Mouse (Mus musculus) heart, embryonic 10.5 days (tissue): ENCODE data around the gene Aloxe3. TPM values are rescaled to one million over a fixed set of nuclear protein-coding genes. Genes with fewer than 3 reads are reported as not detected.

Experiments
- DNase-seq: peaks from one replicate; pipeline ENCODE4 v3.0.0-alpha.2; 2017; ENCODE audit warnings: low spot score
- H3K27ac ChIP-seq: fragments of 300-500 bp; sonication (generic); 2 replicates; pipeline ENCODE4 v1.5.1; 2016; ENCODE audit warnings: mild to moderate bottlenecking
- H3K27me3 ChIP-seq: fragments of 300-500 bp; sonication (generic); 2 replicates; pipeline ENCODE4 v1.6.1; 2016; ENCODE audit warnings: mild to moderate bottlenecking; ENCODE audit not compliant: poor library complexity, insufficient read depth, severe bottlenecking
- H3K36me3 ChIP-seq: fragments of 300-500 bp; sonication (generic); 2 replicates; pipeline ENCODE4 v1.6.1; 2016; ENCODE audit warnings: mild to moderate bottlenecking, moderate library complexity
- H3K4me1 ChIP-seq: fragments of 300-500 bp; sonication (generic); 2 replicates; pipeline ENCODE4 v1.6.1; 2016; ENCODE audit warnings: mild to moderate bottlenecking
- H3K4me3 ChIP-seq: fragments of 300-500 bp; sonication (generic); 2 replicates; pipeline ENCODE4 v1.5.1; 2016; ENCODE audit warnings: mild to moderate bottlenecking, moderate library complexity
- H3K9me3 ChIP-seq: fragments of 300-500 bp; sonication (generic); 2 replicates; pipeline ENCODE4 v1.6.1; 2016; ENCODE audit warnings: mild to moderate bottlenecking, moderate library complexity
- WGBS: fragments of 180-500 bp; shearing (Covaris S2); methylation state at CpG from one replicate; pipeline ENCODE4 v1.1.7; 2016; 5-methylcytosine and 5-hydroxymethylcytosine counted together
- polyA plus RNA-seq: library from polyadenylated mRNA; unstranded; fragments of >200 nt; fragmentation: Nextera tagmentation; extraction: Ambion mirVana; gene quantifications from 2 replicates; pipeline ENCODE4 v1.2.1, GENCODE M21; 2016

Aloxe3 gene
- polyA plus RNA-seq, 1 experiment from 2014 or later = 0.25 TPM

DNA sequence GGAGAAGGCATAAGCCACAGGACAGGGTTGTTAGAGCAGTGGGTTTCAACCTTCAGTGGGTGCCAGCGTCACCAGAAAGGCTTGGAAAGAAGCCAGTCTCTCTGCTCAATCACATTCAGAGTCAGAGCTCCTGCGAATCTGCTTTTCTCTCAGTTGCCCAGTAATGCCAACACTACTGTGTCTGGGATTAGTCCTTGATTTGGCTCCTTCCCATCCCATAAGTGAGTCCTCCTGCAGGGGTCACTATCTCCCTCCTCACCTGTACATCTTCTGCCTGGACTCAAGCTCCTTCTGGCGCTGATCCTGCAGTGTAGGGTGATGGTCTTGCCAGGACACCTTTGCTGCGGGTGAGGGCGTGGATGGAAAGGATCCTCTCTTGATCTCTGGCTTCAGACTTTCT is 71.1 kb downstream of the Aloxe3 start:
- Histone ChIP-seq H3K4me3 (peak overlapping the region; percentile 56), H3K36me3 (no peaks in the 10 kb centered on the region), H3K9me3 (no peaks in the 10 kb centered on the region), H3K4me1 (peaks cover 28% of the 10 kb centered on the region), H3K27me3 (peaks cover 42% of the 10 kb centered on the region), H3K27ac (peak overlapping the region; percentile 13; the same call in 1 of the 2 replicates)
- DNase-seq = peak; percentile 73
- 5% methylated on average over 5 of the region's 5 CpGs for WGBS

DNA sequence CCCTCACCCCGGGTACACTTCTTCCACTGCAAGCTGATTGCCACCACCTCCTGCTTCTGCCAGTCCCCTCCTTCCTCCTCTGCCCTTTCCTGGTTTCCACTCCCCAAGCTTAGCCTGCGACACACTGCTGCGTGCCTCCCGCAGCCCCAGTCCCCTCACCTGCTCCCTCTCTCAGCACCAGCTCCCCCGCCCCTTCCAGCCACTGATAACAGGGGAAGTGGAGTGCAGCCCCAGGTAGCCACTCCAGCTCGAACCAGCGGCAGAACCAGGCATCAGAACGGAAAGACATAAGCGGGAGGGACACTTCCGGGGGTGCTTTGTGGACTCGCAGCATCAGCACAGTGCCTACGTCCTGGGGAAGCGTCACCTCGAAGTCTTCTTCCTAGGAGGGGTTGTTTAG is 71.5 kb downstream of the Aloxe3 start:
- peak overlapping the region; percentile 13; the same call in 1 of the 2 replicates for H3K27ac ChIP-seq
- peak overlapping the region; percentile 56 for H3K4me3 ChIP-seq
- DNase-seq = no peak
- 4% methylated on average over 14 of the region's 14 CpGs for WGBS
- no peaks in the 10 kb centered on the region for H3K9me3 ChIP-seq
- peaks cover 28% of the 10 kb centered on the region for H3K4me1 ChIP-seq
- peaks cover 46% of the 10 kb centered on the region for H3K27me3 ChIP-seq
- no peaks in the 10 kb centered on the region for H3K36me3 ChIP-seq

DNA sequence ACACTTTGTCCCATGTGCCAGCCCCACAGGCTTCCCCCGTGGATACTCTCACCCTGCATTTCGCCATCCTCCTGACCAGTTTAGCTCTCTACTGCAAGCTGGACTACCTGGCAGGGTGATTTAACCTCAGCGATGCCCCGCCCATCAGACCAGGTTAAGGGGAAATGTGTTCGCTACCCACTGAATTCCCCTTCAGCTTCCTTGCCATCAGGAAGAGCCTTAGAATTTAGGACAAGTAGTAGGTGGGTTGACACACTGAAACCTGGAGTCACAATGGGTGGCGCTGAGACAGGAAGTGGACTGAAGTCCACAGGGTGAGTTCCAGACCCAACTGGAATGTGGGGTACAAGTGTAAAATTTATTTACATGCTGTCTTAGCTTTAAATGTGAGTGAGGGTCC is 72.0 kb downstream of the Aloxe3 start, which contains the start of gene Alox8:
Gene Alox8, minus strand, starts transcription at position 101 of the 400 bp plus-strand sequence.
- Histone ChIP-seq H3K36me3 (no peaks in the 10 kb centered on the region), H3K27me3 (peaks cover 50% of the 10 kb centered on the region), H3K4me1 (peaks cover 28% of the 10 kb centered on the region), H3K9me3 (no peaks in the 10 kb centered on the region), H3K4me3 (peak within 1 kb of the TSS; percentile 56), H3K27ac (peak within 1 kb of the TSS; percentile 13; the same call in 1 of the 2 replicates)
- DNase-seq = no peak
- 34% methylated on average over 6 of the region's 6 CpGs for WGBS

Other genes starting within 250 kb of the Aloxe3 start
- gene Rnf222, start 237.3 kb upstream of the Aloxe3 start, polyA plus RNA-seq = 0.09 and 0.11 TPM in 2 replicates
- 711 and 869 TPM in 2 replicates for gene Rpl26, start 224.3 kb upstream of the Aloxe3 start, polyA plus RNA-seq
- not detected in 2 replicates for gene Odf4, start 198.8 kb upstream of the Aloxe3 start, polyA plus RNA-seq
- 10.5 and 13.4 TPM in 2 replicates for gene Arhgef15, start 168.4 kb upstream of the Aloxe3 start, polyA plus RNA-seq
- 1.2 and 1.5 TPM in 2 replicates for gene Slc25a35, start 157.8 kb upstream of the Aloxe3 start, polyA plus RNA-seq
- 79.6 and 82.1 TPM in 2 replicates for gene Rangrf, start 150.7 kb upstream of the Aloxe3 start, polyA plus RNA-seq
- gene Pfas, start 117.4 kb upstream of the Aloxe3 start, polyA plus RNA-seq = 30.9 and 35.6 TPM in 2 replicates
- gene Ctc1, start 110.0 kb upstream of the Aloxe3 start, polyA plus RNA-seq = 69.0 and 76.7 TPM in 2 replicates
- gene Aurkb, start 80.2 kb upstream of the Aloxe3 start, polyA plus RNA-seq = 110 and 147 TPM in 2 replicates
- 8.2 and 9.0 TPM in 2 replicates for gene Borcs6, start 66.2 kb upstream of the Aloxe3 start, polyA plus RNA-seq
- 29.1 and 30.4 TPM in 2 replicates for gene Tmem107, start 55.1 kb upstream of the Aloxe3 start, polyA plus RNA-seq
- 85.8 and 93.0 TPM in 2 replicates for gene Vamp2, start 37.4 kb upstream of the Aloxe3 start, polyA plus RNA-seq
- gene Per1, start 30.7 kb upstream of the Aloxe3 start, polyA plus RNA-seq = 8.0 and 8.8 TPM in 2 replicates
- 0.60 and 0.63 TPM in 2 replicates for gene Hes7, start 5.5 kb upstream of the Aloxe3 start, polyA plus RNA-seq
- gene 9130213A22Rik, start 3.3 kb upstream of the Aloxe3 start, polyA plus RNA-seq = 0.16 and 0.17 TPM in 2 replicates
- gene Alox12b, start 31.1 kb downstream of the Aloxe3 start, polyA plus RNA-seq = not detected in 2 replicates
- 1.1 and 1.2 TPM in 2 replicates for gene Alox8, start 71.9 kb downstream of the Aloxe3 start, polyA plus RNA-seq
- gene Gucy2e, start 111.1 kb downstream of the Aloxe3 start, polyA plus RNA-seq = 0.24 and 0.46 TPM in 2 replicates
- gene Cntrob, start 197.9 kb downstream of the Aloxe3 start, polyA plus RNA-seq = 20.7 and 21.4 TPM in 2 replicates
- 155 and 186 TPM in 2 replicates for gene Trappc1, start 198.1 kb downstream of the Aloxe3 start, polyA plus RNA-seq
- gene Kcnab3, start 200.4 kb downstream of the Aloxe3 start, polyA plus RNA-seq = 0.45 and 0.59 TPM in 2 replicates
- gene Rnf227, start 214.6 kb downstream of the Aloxe3 start, polyA plus RNA-seq = 6.4 and 9.8 TPM in 2 replicates
- 15.8 and 26.5 TPM in 2 replicates for gene Chd3, start 243.5 kb downstream of the Aloxe3 start, polyA plus RNA-seq